Mouse (Mus musculus) midbrain, embryonic 13.5 days (tissue): Measurements from ENCODE around the gene Cpne2. TPM values are rescaled to one million over a fixed set of nuclear protein-coding genes. Genes with fewer than 3 reads are reported as not detected.

Source experiments
- ATAC-seq: fragments of 200-750 bp; cut with Nextera tagmentation; 2 replicates; pipeline ENCODE4 v1.8.0; 2017; ENCODE audit warnings: mild to moderate bottlenecking, moderate TSS enrichment, moderate library complexity
- H3K27ac ChIP-seq: fragments of 300-500 bp; sonication (generic); 2 replicates; pipeline ENCODE4 v1.5.1; 2015; ENCODE audit warnings: inconsistent platforms, mild to moderate bottlenecking, moderate library complexity
- H3K27me3 ChIP-seq: fragments of 300-500 bp; sonication (generic); 2 replicates; pipeline ENCODE4 v1.6.1; 2015; ENCODE audit warnings: mild to moderate bottlenecking, inconsistent platforms
- H3K36me3 ChIP-seq: fragments of 300-500 bp; sonication (generic); 2 replicates; pipeline ENCODE4 v1.6.1; 2015; ENCODE audit warnings: mild to moderate bottlenecking, inconsistent platforms
- H3K4me1 ChIP-seq: fragments of 300-500 bp; sonication (generic); replicated peaks from 2 replicates; pipeline ENCODE4 v1.6.1; 2015; ENCODE audit warnings: inconsistent platforms
- H3K4me2 ChIP-seq: fragments of 300-500 bp; sonication (generic); replicated peaks from 2 replicates; pipeline ENCODE4 v1.6.1; 2015; ENCODE audit warnings: moderate library complexity, mild to moderate bottlenecking, inconsistent platforms
- H3K4me3 ChIP-seq: fragments of 300-500 bp; sonication (generic); replicated peaks from 2 replicates; pipeline ENCODE4 v1.5.1; 2015; ENCODE audit warnings: mild to moderate bottlenecking, inconsistent platforms
- H3K9ac ChIP-seq: fragments of 300-500 bp; sonication (generic); replicated peaks from 2 replicates; pipeline ENCODE4 v1.6.1; 2015; ENCODE audit warnings: mild to moderate bottlenecking, inconsistent platforms
- H3K9me3 ChIP-seq: fragments of 300-500 bp; sonication (generic); 2 replicates; pipeline ENCODE4 v1.6.1; 2016; ENCODE audit warnings: mild to moderate bottlenecking, inconsistent platforms
- WGBS: fragments of 180-500 bp; shearing (Covaris S2); methylation state at CpG from one replicate; pipeline ENCODE4 v1.1.7; 2015; 5-methylcytosine and 5-hydroxymethylcytosine counted together
- polyA plus RNA-seq: library from polyadenylated mRNA; unstranded; fragments of >200 nt; fragmentation: Nextera tagmentation; extraction: Ambion mirVana; gene quantifications from 2 replicates; pipeline ENCODE4 v1.2.1, GENCODE M21; 2015

The Cpne2 gene
- polyA plus RNA-seq, 1 experiment from 2014 or later = 12.3 TPM

GRCm38 (mm10) chr8:94519021-94519420 lies 13.8 kb upstream of the Cpne2 start:
- ATAC-seq = no peak
- no peak overlapping the region for H3K27ac ChIP-seq
- no peak overlapping the region for H3K4me2 ChIP-seq
- H3K9ac ChIP-seq = no peak overlapping the region
- H3K27me3 ChIP-seq = no peaks in the 10 kb centered on the region
- 97% methylated on average over 5 of the region's 5 CpGs for WGBS
- H3K4me3 ChIP-seq = no peak overlapping the region
- H3K9me3 ChIP-seq = no peaks in the 10 kb centered on the region
- no peaks in the 10 kb centered on the region for H3K4me1 ChIP-seq
- H3K36me3 ChIP-seq = no peaks in the 10 kb centered on the region

- Histone ChIP-seq H3K4me1 (no peaks in the 10 kb centered on the region), H3K27me3 (no peaks in the 10 kb centered on the region), H3K4me3 (no peak overlapping the region), H3K27ac (no peak overlapping the region), H3K9ac (no peak overlapping the region), H3K4me2 (no peak overlapping the region), H3K36me3 (no peaks in the 10 kb centered on the region), H3K9me3 (no peaks in the 10 kb centered on the region)
- 53% methylated on average over 4 of the region's 4 CpGs for WGBS
- no peak for ATAC-seq
These were observed 11.3 kb upstream of the Cpne2 start for GRCm38 (mm10) chr8:94521481-94521880.

- Histone ChIP-seq H3K4me3 (no peak overlapping the region), H3K9me3 (no peaks in the 10 kb centered on the region), H3K4me2 (no peak overlapping the region), H3K36me3 (no peaks in the 10 kb centered on the region), H3K27ac (no peak overlapping the region), H3K27me3 (no peaks in the 10 kb centered on the region), H3K9ac (no peak overlapping the region), H3K4me1 (no peaks in the 10 kb centered on the region)
- ATAC-seq = no peak
- 77% methylated on average over 3 of the region's 3 CpGs for WGBS
These were observed 10.3 kb upstream of the Cpne2 start for GRCm38 (mm10) chr8:94522482-94522881.

- WGBS = 92% methylated on average over 9 of the region's 9 CpGs
- H3K4me1 ChIP-seq = no peaks in the 10 kb centered on the region
- H3K27ac ChIP-seq = no peak overlapping the region
- no peak overlapping the region for H3K4me3 ChIP-seq
- H3K27me3 ChIP-seq = no peaks in the 10 kb centered on the region
- H3K36me3 ChIP-seq = no peaks in the 10 kb centered on the region
- no peak for ATAC-seq
- H3K4me2 ChIP-seq = no peak overlapping the region
- H3K9ac ChIP-seq = no peak overlapping the region
- H3K9me3 ChIP-seq = no peaks in the 10 kb centered on the region
These were observed 8.2 kb upstream of the Cpne2 start for GRCm38 (mm10) chr8:94524554-94524953.

- H3K9me3 ChIP-seq = no peaks in the 10 kb centered on the region
These were observed 5.6 kb upstream of the Cpne2 start for GRCm38 (mm10) chr8:94527178-94527577.

GRCm38 (mm10) chr8:94528245-94528644 lies 4.5 kb upstream of the Cpne2 start:
- no peaks in the 10 kb centered on the region for H3K9me3 ChIP-seq
- H3K36me3 ChIP-seq = no peaks in the 10 kb centered on the region
- no peak overlapping the region for H3K4me2 ChIP-seq
- H3K9ac ChIP-seq = no peak overlapping the region
- peaks cover 15% of the 10 kb centered on the region for H3K4me1 ChIP-seq
- no peak overlapping the region for H3K27ac ChIP-seq
- no peak for ATAC-seq
- peaks cover 17% of the 10 kb centered on the region for H3K27me3 ChIP-seq
- WGBS = 40% methylated on average over 4 of the region's 4 CpGs
- no peak overlapping the region for H3K4me3 ChIP-seq

More at GRCm38 (mm10) chr8:94527178-94527577, 5.6 kb upstream of the Cpne2 start:
- 83% methylated on average over 7 of the region's 7 CpGs for WGBS
- H3K9ac ChIP-seq = no peak overlapping the region
- H3K4me1 ChIP-seq = peaks cover 5% of the 10 kb centered on the region
- peaks cover 14% of the 10 kb centered on the region; the same call in 1 of the 2 replicates for H3K27me3 ChIP-seq
- no peak for ATAC-seq
- no peak overlapping the region for H3K27ac ChIP-seq
- no peak overlapping the region for H3K4me3 ChIP-seq
- no peaks in the 10 kb centered on the region for H3K36me3 ChIP-seq
- H3K4me2 ChIP-seq = no peak overlapping the region

GRCm38 (mm10) chr8:94529875-94530274 lies 2.9 kb upstream of the Cpne2 start:
- no peak overlapping the region for H3K9ac ChIP-seq
- H3K36me3 ChIP-seq = no peaks in the 10 kb centered on the region
- H3K4me1 ChIP-seq = peaks cover 30% of the 10 kb centered on the region
- no peak overlapping the region for H3K27ac ChIP-seq
- H3K27me3 ChIP-seq = peaks cover 31% of the 10 kb centered on the region
- WGBS = 79% methylated on average over 4 of the region's 4 CpGs
- H3K4me2 ChIP-seq = no peak overlapping the region
- H3K4me3 ChIP-seq = no peak overlapping the region
- ATAC-seq = no peak
- H3K9me3 ChIP-seq = no peaks in the 10 kb centered on the region

GRCm38 (mm10) chr8:94530643-94531042 lies 2.1 kb upstream of the Cpne2 start:
- no peaks in the 10 kb centered on the region for H3K9me3 ChIP-seq
- H3K4me3 ChIP-seq = no peak overlapping the region
- 96% methylated on average over 4 of the region's 4 CpGs for WGBS
- no peak overlapping the region for H3K9ac ChIP-seq
- H3K36me3 ChIP-seq = no peaks in the 10 kb centered on the region
- H3K4me1 ChIP-seq = peaks cover 38% of the 10 kb centered on the region
- no peak overlapping the region for H3K4me2 ChIP-seq
- ATAC-seq = no peak
- no peak overlapping the region for H3K27ac ChIP-seq
- H3K27me3 ChIP-seq = peaks cover 32% of the 10 kb centered on the region

GRCm38 (mm10) chr8:94532000-94532399 lies 790 bp upstream of the Cpne2 start:
- Histone ChIP-seq H3K27ac (no peak overlapping the region), H3K4me2 (peak overlapping the region; percentile 89), H3K36me3 (no peaks in the 10 kb centered on the region), H3K9me3 (no peaks in the 10 kb centered on the region), H3K9ac (peak overlapping the region; percentile 77; the same call in 1 of the 2 replicates), H3K4me3 (peak overlapping the region; percentile 64), H3K27me3 (peaks cover 38% of the 10 kb centered on the region), H3K4me1 (peaks cover 39% of the 10 kb centered on the region)
- ATAC-seq = 0 out of 2 replicates have a peak, but pooled peaks have one; percentile 25
- 1% methylated on average over 8 of the region's 8 CpGs for WGBS

- H3K27ac ChIP-seq = peak overlapping the region; percentile 19; the same call in 1 of the 2 replicates
- WGBS = under 1% methylated on average over 34 of the region's 34 CpGs
- ATAC-seq = peak; percentile 18
- no peaks in the 10 kb centered on the region for H3K9me3 ChIP-seq
- H3K4me2 ChIP-seq = peak overlapping the region; percentile 89
- peaks cover 38% of the 10 kb centered on the region for H3K27me3 ChIP-seq
- H3K4me1 ChIP-seq = peaks cover 39% of the 10 kb centered on the region
- no peaks in the 10 kb centered on the region for H3K36me3 ChIP-seq
- peak overlapping the region; percentile 77 for H3K9ac ChIP-seq
- peak overlapping the region; percentile 64 for H3K4me3 ChIP-seq
These were observed 291 bp upstream of the Cpne2 start for GRCm38 (mm10) chr8:94532525-94532872.

GRCm38 (mm10) chr8:94534612-94535011 lies 1.8 kb downstream of the Cpne2 start:
- 44% methylated on average over 4 of the region's 4 CpGs for WGBS

GRCm38 (mm10) chr8:94535631-94536030 lies 2.8 kb downstream of the Cpne2 start:
- no peak overlapping the region for H3K27ac ChIP-seq
- H3K9ac ChIP-seq = peak overlapping the region; percentile 14; the same call in 1 of the 2 replicates
- H3K4me3 ChIP-seq = no peak overlapping the region
- no peaks in the 10 kb centered on the region for H3K9me3 ChIP-seq
- no peak for ATAC-seq
- peaks cover 46% of the 10 kb centered on the region for H3K4me1 ChIP-seq
- no peaks in the 10 kb centered on the region for H3K36me3 ChIP-seq
- 76% methylated on average over 7 of the region's 7 CpGs for WGBS
- no peak overlapping the region for H3K4me2 ChIP-seq
- peaks cover 30% of the 10 kb centered on the region for H3K27me3 ChIP-seq

More at GRCm38 (mm10) chr8:94534612-94535011, 1.8 kb downstream of the Cpne2 start:
- no peaks in the 10 kb centered on the region for H3K36me3 ChIP-seq
- peaks cover 38% of the 10 kb centered on the region for H3K27me3 ChIP-seq
- H3K4me3 ChIP-seq = no peak overlapping the region
- no peaks in the 10 kb centered on the region for H3K9me3 ChIP-seq
- no peak for ATAC-seq
- H3K9ac ChIP-seq = no peak overlapping the region
- H3K27ac ChIP-seq = no peak overlapping the region
- peaks cover 39% of the 10 kb centered on the region for H3K4me1 ChIP-seq
- H3K4me2 ChIP-seq = peak overlapping the region; percentile 89

GRCm38 (mm10) chr8:94537456-94537855 lies 4.7 kb downstream of the Cpne2 start:
- H3K9me3 ChIP-seq = no peaks in the 10 kb centered on the region
- peaks cover 23% of the 10 kb centered on the region for H3K27me3 ChIP-seq
- H3K4me1 ChIP-seq = peaks cover 45% of the 10 kb centered on the region
- H3K36me3 ChIP-seq = no peaks in the 10 kb centered on the region
- no peak for ATAC-seq
- H3K4me3 ChIP-seq = no peak overlapping the region
- no peak overlapping the region for H3K4me2 ChIP-seq
- H3K9ac ChIP-seq = no peak overlapping the region
- 87% methylated on average over 2 of the region's 2 CpGs for WGBS
- H3K27ac ChIP-seq = no peak overlapping the region
